Mouse (Mus musculus) embryonic stem cell, embryonic (primary cell): ENCODE measurements around the gene Slc24a4.

Experiments
- CTCF ChIA-PET, 4 experiments: fragments of 300-600 bp in 2 of 4; fragments of 350-600 bp in 2 of 4; sonication (Branson Sonifier 250); formaldehyde crosslinking; loops; one replicate each; lab custom pipeline; 2022; ENCODE audit warnings: inconsistent platforms in 2 of 4; lab: Charles Lee
- POLR2A ChIA-PET, 4 experiments: fragments of 300-600 bp in 2 of 4; fragments of 350-600 bp in 2 of 4; sonication (Branson Sonifier 250); formaldehyde crosslinking; loops; one replicate each; lab custom pipeline; 2022; ENCODE audit warnings: antibody characterized with exemption in 4 of 4, inconsistent platforms in 1 of 4; lab: Charles Lee

Gene Slc24a4

DNA sequence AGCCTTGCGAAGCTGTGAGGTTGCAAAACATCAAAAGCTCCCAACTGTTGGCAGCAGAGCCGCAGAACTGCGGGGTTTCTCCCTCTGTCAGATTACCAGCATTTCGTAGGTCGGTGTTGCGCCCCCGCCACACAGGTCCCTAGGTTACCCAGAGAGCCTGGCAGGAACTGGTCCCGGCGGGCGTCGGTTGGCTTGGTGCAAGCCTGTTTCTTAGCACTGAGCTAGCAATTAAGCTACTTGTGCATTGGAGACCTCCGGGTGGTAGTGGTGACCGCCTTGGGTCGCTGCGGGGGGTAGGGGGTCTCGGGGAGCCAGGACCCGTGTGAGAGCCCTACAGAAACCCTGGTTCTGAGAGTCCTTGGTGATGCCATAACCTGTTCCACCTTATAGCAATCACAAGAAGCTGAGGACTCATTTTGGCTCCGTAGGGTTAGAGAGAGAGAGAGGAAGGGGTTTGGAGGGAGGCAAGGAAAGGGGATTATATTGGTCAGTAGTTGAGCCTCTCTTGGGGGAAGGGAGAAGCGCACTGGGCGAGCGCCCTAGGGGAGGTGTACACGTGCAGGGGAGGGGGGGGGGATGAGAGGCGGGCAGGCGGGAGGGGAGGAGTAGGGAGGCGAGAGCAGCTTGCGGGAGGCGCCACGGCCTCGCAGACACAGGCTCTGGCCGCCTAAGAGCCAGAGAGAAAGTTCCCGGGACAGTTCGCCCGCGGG is at the start of gene Slc24a4:
Gene Slc24a4, plus strand, starts transcription at position 653 of the 710 bp plus-strand sequence.
- ChIA-PET CTCF (interaction anchor here in 3 of 4 experiments (0.6 to 1.6 kb wide), 6 partner anchors 16 to 313 kb away, joined by 3 to 7 read pairs (median 4); no protein-coding TSS in a partner anchor), POLR2A (interaction anchor here in 2 of 4 experiments (0.6 to 1.4 kb wide), 6 partner anchors 12 to 1347 kb away, joined by 3 to 5 read pairs (median 3); no protein-coding TSS in a partner anchor)

DNA sequence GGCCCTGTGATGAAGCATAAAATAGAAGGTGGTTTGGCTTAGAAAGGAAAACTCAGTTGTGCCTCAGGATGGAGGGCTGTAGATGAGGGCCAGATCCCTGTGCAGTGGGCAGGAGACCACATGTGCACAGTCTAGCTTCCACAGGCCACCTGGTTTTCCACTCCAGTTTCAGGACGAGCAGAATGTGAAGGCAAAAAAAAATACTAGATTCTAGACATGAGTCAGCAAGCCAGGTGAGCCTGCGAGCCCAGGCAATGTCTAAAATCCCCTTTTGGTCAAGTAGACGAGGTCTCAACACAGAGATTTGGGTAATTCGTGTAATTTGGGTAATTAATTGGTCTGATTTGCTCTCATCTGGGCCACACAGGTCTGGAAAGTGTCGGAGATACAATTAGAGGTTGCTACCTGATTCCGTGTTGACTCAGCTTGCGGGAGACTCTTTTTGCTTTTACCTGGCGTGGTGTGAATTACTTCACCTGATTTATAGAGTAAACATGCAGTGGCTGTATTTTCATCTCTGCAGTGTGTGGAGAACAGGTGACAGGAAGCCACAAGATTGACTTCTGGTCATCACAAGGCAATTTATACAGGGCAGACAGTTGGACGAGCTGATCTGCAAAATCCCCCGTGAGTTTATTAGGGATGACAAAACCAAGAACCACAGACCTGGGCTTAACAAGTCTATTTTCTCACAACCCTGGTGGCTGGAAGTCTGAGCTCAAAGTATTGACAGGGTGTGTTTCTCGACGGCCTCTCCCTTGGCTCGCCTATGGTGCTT is 45.7 kb upstream of the Slc24a4 start:
- CTCF ChIA-PET = no interaction called here
- POLR2A ChIA-PET = no interaction called here

DNA sequence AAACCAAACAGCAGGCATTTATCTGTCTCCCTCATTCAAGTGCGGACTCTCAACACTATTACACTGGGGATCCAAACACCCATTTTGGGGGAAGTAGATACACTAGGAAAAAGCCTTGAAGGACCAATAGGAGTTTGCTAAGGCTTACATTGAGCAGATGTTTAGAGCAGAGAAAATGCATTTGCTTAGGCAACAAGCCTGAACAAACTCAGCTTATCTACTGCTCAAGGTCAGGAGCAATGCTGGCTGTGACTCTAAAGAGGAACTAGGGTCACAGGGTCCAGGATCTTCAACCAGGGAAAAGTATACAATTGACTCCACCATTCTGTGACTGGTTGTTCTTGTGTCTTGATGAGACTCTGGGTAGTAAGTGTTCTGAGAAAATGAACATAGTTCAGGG is 38.0 kb upstream of the Slc24a4 start:
- ChIA-PET POLR2A (interaction anchor here in 1 of 4 experiments (0.5 kb wide), 1 partner anchor 15 kb away, joined by 3 read pairs; no protein-coding TSS in a partner anchor), CTCF (interaction anchor here in 1 of 4 experiments (0.6 kb wide), 1 partner anchor 728 kb away, joined by 3 read pairs; no protein-coding TSS in a partner anchor)

DNA sequence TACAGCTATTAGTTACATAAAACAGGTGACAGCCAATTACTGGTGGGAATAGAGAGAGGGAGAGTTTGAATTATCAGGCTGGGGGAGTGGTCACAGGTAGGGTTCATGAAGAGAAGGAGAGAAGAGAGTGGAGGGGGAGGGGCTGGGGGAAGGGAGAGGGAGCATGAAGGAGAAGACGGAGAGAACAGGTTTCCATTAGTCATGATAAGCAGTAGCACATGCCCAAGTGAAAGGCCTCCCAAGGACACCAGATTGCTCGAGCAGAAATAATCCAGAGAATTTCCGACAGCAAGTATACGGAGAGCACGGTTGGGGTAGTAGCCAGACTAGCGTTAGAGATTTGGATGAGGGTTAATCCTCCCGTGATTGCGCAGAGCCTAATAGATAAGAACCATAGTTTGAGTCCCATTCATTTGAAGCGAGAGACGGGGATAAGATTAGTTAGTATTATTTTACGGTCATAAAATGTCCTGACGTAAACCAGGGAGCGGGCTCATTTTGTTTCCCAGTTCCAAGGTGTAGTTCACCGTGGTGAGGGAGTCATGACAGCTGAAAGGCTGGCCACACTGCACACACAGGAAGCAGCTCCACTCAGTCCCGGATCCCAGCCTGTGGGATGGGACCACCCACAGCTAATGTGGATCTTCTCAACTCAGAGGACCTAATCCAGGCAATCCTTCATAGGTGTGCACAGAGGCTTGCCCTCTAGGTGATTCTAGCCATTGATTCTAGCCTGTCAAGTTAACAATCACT is 36.0 kb upstream of the Slc24a4 start:
- CTCF ChIA-PET = interaction anchor here in 1 of 4 experiments (0.6 kb wide), 1 partner anchor 101 kb away, joined by 6 read pairs; no protein-coding TSS in a partner anchor
- POLR2A ChIA-PET = interaction anchor here in 3 of 4 experiments (0.6 kb wide), 3 partner anchors 17 to 261 kb away, joined by 3 to 4 read pairs (median 3); no protein-coding TSS in a partner anchor

DNA sequence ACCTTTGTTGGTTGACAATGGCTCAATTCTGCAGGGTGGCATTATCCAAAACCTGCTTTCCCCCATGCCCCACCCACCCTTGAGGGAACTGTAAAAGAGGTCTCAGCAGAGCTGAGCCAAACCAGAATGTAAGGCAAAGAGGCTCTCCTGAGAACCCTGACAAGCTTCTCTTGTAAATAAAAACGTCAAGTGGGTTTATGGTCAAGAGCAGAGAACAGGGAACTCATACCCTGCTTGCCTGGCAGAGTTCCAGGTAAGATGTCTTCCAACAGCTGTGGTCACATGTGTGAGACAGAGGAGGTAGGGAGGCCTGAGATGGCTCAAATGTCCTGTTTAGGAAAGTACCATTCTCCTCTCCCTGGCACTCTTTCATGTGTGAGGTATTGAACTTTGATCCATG is 22.5 kb upstream of the Slc24a4 start:
- CTCF ChIA-PET = no interaction called here
- POLR2A ChIA-PET = interaction anchor here in 1 of 4 experiments (0.7 kb wide), 1 partner anchor 16 kb away, joined by 3 read pairs; no protein-coding TSS in a partner anchor

DNA sequence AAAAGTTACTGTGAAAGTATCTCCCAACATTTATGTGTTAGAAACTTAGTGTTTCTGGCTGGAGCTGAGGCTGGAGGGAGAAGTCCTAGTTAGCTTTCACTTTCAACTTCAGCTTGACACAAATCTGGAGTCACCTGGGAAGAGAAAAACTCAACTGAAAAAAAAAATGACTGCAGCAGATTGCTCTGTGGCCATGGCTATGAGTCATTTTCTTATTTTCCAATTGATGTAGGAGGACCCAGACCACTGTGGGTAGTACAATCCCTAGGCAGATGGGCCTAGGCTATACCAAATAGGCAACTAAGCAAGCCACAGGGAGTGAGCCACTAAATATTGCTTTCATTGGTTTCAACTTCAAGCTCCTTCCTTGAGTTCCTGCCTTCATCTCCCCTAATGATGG is 19.7 kb upstream of the Slc24a4 start:
- CTCF ChIA-PET = interaction anchor here in 1 of 4 experiments (0.6 kb wide), 1 partner anchor 30 kb away, joined by 7 read pairs; no protein-coding TSS in a partner anchor
- POLR2A ChIA-PET = interaction anchor here in 1 of 4 experiments (0.7 kb wide), 1 partner anchor 134 kb away, joined by 3 read pairs; no protein-coding TSS in a partner anchor

DNA sequence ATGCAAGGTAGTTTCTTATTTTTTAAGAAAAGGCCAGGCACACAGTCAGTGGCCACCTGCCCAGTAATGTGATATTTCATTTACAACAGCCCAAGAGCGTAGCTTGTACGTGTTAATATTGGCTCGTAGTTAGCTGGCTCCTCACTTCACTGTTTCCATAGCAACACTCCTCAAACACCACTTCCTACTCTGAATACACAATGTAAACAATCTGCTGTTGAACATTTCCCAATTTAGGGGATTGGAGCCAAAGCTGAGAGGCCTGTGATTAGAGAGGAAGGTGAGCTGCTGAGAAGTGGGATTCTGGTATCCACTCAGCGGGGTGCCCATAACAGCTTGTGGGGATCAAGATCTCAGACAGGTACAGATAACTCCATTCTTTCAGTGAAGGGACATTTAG is 16.0 kb upstream of the Slc24a4 start:
- CTCF ChIA-PET = interaction anchor here in 2 of 4 experiments (0.6 to 0.7 kb wide), 2 partner anchors 16 to 176 kb away, joined by 4 to 7 read pairs; no protein-coding TSS in a partner anchor

DNA sequence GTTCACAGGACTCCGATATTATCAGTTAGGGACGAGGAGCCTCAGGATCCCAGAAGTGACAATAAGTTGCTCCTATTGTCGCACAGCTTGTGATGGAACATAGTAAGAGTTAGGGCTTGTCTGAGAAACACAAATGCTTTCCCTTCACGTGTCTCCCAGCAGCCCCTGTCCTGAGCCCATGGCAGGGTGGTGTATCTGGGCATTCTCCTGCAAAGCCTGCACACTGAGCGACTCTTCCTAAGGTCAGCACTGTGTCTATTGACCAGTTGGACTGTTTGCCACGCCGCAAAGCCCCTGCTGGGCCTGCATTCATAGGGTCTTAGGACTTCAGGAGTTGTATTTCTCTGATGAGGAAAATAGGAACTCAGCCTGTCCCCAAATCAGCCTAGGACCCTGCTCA is 15.6 kb upstream of the Slc24a4 start:
- CTCF ChIA-PET = interaction anchor here in 1 of 4 experiments (0.7 kb wide), 1 partner anchor 175 kb away, joined by 4 read pairs; no protein-coding TSS in a partner anchor
- POLR2A ChIA-PET = no interaction called here

More for the DNA sequence above, 16.0 kb upstream of the Slc24a4 start:
- POLR2A ChIA-PET = no interaction called here

DNA sequence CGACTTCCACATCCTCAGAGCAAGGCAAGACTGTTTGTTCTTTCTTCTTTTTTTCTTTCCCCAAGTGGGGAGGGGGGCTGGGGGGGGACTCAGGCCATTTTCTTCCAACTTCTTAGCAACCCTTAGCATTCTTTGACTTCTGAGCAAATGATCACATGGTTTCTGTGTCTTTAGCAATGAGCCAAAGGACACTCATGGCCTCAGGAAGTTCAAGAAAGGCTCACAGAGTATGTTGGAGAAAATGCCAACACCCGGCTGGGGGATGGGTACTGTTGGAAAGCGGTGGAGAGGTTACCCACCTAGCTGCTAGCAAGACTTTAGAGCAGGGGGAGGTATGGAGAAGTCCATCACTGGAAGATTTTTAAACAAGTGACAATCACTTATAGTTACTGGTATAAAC is 15.1 kb upstream of the Slc24a4 start:
- ChIA-PET CTCF (no interaction called here), POLR2A (no interaction called here)

DNA sequence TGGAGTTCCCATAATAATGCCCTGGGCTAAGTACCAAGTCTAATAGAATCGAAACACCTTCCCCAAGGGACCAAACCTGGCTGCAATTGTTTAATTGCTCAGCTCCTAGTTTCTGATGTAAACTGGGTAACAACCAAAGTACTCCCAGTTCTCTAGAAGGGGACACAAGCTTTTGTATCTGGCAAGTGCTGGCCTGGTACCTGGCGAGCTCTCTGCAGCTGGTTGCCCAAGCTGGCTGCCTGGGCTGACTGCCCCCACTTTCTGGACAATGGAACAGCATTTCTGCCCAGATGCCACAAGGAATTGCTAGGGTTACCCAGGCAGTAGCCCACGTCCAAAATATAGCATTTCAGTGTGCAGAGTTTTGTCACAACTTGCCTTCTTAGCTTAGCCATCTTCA is 12.0 kb upstream of the Slc24a4 start:
- CTCF ChIA-PET = interaction anchor here in 1 of 4 experiments (0.6 kb wide), 1 partner anchor 13 kb away, joined by 3 read pairs; no protein-coding TSS in a partner anchor
- POLR2A ChIA-PET = interaction anchor here in 3 of 4 experiments (0.6 to 1.0 kb wide), 3 partner anchors 12 to 25 kb away, joined by 3 to 5 read pairs (median 4); partner anchors contain the start of gene Slc24a4 (in 2 of the 3)

DNA sequence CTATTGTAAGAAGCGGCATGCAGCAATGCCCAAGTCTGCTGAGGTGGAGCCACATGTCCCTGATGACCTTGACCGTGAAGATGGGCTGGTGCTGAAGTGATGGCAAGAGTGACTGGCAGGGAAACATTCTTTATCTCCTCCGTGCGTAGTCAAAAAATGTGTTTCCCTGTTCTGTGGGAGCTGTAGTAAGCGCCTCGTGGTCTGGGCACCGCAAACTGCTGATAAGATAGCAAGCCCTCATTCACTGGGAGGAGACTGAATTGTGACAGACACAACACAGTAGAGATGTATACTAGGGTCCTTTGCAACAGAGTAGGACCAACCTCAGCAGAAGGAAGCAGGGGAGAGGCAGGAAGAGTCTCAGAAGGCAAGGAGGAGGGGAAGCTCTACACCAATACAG is 10.5 kb upstream of the Slc24a4 start:
- ChIA-PET CTCF (no interaction called here), POLR2A (interaction anchor here in 1 of 4 experiments (0.8 kb wide), 1 partner anchor 143 kb away, joined by 3 read pairs; no protein-coding TSS in a partner anchor)

DNA sequence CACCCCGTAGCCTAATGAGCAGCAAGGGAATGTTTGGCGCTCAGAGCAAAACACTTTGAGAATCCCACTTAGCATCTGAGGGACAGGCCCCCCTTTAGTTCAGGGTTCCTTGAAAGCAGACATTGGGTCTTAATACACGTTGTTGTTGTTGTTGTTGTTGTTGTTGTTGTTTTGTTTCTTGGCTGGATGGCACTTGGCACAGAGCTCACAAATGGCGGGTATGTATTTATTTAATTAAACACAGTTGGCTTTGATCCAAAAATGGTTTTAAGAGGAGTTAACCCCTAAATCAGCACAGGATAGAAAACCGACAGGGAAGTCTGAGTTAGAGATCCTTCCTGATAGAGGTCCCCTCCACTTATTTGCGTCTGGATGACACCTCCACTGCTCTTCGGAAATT is 932 bp upstream of the Slc24a4 start:
- ChIA-PET POLR2A (interaction anchor here in 1 of 4 experiments (0.7 to 0.9 kb wide), 2 partner anchors 12 to 333 kb away, joined by 3 to 4 read pairs; no protein-coding TSS in a partner anchor), CTCF (interaction anchor here in 1 of 4 experiments (0.7 kb wide), 1 partner anchor 312 kb away, joined by 3 read pairs; no protein-coding TSS in a partner anchor)

DNA sequence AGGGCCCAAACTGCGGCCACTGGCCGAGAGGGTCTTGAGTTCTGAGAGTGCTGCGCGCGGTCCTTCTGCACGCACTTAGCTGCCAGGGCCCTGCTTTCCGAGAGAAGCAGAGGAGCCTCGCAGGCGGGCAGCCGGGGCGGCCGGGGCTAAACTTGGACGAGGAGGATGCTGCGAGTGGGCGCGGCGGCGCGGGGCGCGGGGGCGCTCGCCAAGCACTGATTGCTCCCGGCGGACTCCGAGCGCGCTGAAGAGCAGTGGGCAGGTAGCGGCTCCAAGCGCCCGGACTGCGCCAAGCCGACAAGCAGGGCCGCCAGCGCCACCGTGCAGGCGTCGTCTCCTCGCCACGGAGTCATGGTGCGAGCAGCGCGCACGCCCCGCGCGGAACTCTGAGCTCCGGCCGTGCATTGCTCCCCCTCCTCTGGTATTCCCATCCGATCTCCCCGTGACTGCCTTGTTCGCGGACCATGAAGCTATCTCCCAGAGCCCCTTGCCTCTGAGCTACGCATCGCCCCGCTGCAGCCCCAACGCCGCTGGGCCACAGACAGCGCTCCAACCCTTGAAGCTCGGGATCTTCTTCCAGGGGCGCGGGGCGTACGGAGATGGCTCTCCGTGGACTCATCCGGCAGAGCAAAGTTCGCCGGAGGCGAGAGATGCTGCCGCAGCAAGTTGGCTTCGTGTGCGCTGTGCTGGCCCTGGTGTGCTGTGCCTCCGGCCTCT is 416 bp downstream of the Slc24a4 start:
- ChIA-PET POLR2A (interaction anchor here (0.6 to 1.4 kb wide), 7 partner anchors 12 to 260 kb away, joined by 3 to 5 read pairs (median 3); partner anchors contain the start of gene Cpsf2 (in 1 of the 4)), CTCF (interaction anchor here in 3 of 4 experiments (0.5 to 1.6 kb wide), 7 partner anchors 12 to 260 kb away, joined by 3 to 5 read pairs (median 4); no protein-coding TSS in a partner anchor)

DNA sequence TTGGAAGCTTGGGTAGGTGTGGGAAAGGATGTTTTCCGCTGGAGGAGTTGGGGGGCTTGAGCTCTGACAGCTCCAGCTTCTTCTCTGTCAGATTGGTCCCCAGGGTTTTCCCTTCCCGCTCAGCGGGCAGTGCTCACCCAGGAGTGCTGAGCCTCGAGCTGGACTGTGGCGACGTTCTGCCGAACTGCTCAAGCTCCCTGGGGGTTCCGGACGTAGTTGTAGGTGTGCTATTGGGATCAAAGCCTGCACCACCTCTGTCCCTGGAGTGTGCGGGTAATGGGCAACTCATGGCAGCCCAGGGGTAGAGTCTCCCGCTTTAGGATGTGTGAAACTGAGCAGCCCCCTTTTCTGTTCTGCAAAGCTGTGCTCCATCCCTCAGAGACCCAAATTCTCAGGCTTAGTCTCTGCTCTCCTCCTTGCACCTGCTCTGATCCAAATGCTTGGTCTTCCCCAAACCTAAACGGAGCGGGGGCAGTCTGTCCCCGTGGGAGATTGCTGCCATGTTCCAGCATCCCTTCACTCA is 1.0 kb downstream of the Slc24a4 start:
- ChIA-PET CTCF (interaction anchor here in 3 of 4 experiments (0.5 to 1.6 kb wide), 5 partner anchors 13 to 258 kb away, joined by 3 to 5 read pairs (median 4); no protein-coding TSS in a partner anchor), POLR2A (interaction anchor here (0.6 to 1.4 kb wide), 6 partner anchors 13 to 259 kb away, joined by 3 to 5 read pairs (median 3); partner anchors contain the start of gene Cpsf2 (in 1 of the 4))

DNA sequence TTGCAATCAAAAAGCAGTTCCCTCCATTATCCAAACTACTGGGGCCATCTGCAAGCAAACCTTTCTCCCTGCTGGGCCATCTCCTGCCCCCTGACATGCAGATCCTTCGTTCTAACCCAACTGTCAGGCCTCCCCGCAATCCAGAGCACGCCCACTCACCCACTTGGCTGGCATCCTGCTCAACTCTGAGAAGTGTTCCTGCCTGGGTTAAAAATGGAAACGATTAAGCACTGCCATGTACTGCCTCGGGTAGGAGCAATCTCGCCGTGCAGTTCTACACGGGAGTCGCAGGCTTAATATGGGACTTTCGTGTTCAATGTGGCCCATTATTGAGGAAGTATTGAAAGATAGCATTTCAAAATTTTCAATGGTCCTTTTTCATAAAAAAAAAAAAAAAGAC is 11.2 kb downstream of the Slc24a4 start:
- ChIA-PET CTCF (no interaction called here), POLR2A (interaction anchor here in 2 of 4 experiments (0.5 to 0.7 kb wide), 2 partner anchors 92 to 114 kb away, joined by 4 to 5 read pairs; no protein-coding TSS in a partner anchor)

DNA sequence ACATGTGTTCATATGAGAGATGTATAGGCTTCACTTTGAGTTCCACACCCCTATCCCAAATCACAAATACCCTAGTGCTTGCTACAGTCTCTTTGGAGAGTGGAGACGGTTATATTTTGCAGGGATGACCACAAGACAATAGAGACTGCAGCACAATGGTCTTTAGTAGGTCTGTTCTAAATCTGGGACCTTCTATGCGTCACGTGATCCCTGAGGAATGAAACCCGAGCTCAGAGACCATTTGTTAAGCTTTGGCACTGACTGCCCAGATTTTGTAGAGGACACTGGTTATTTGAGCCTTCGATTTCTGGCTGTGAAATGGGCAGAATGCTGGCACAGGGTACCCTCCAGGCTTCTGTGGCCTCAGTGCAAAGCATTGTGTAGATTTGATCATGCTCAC is 12.8 kb downstream of the Slc24a4 start:
- ChIA-PET POLR2A (interaction anchor here in 2 of 4 experiments (0.7 to 1.4 kb wide), 2 partner anchors 9 to 310 kb away, joined by 3 to 4 read pairs; no protein-coding TSS in a partner anchor), CTCF (interaction anchor here in 2 of 4 experiments (0.7 to 0.8 kb wide), 2 partner anchors 41 to 131 kb away, joined by 3 read pairs; no protein-coding TSS in a partner anchor)
